In the genomic region with DNA sequence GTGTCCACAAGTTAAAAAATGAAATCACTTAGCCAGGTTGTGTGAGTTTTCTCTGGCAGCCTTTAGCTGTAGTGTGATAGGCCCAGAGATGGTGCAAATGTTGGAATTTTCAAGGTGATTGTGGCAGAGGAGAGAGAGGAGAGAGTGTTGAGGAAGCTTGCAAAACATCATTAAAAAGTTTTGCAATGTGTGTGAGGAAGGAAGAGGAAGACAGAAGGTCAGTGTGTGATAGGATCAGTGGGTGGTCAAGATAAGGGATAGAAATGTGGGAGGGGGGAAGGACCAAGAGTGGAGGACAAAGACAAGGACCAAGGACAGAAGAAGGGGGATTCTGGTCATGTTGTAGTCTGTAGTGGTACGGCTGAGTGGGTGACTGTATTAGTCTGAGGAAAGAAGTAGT, we compare ENCODE assay signal across 16 mouse cellular contexts. TPM values are rescaled to one million over a fixed set of nuclear protein-coding genes. Genes with fewer than 3 reads are reported as not detected.
"Had no signal": no experiment of that assay in that cellular context is flagged by ENCODE, and none has a peak within 500 bp of the region (broad histone marks: within the 10 kb centered on the region; RNA-seq: fewer than 3 reads in every experiment).

No protein-coding gene starts in this region.

- ATAC-seq: hindbrain, embryonic 16.5 days; inflammation-experienced regulatory T-cells, adult 6 months; intestine, embryonic 15.5 days; intestine, postnatal 0 days; liver, embryonic 12.5 days had no signal

- DNase-seq: gastrocnemius, postnatal 14 days; heart, adult 11 months; heart, adult 2 months; heart, postnatal 14 days; heart, postnatal 4 days; kidney, adult 18-20 months; kidney, adult 8-10 months; kidney, postnatal 10 days; kidney, postnatal 25 days; kidney, postnatal 4 days had no signal

RNA-seq across cellular contexts. Expression of gene Lrrc55, which starts 46.6 kb away (rescaled TPM):
- total RNA-seq: liver, adult 2 months had no signal
